Mouse (Mus musculus) urinary bladder, postnatal 4 days (tissue): ENCODE data around the gene Nxf2.
"Not testable (repeated sequence)": the region's sequence is repeated elsewhere in the genome, so short reads cannot be mapped to it uniquely, and the experiment has no call there.

Experiments used
- DNase-seq, 2 experiments: peaks; one replicate each; pipeline ENCODE4 v3.0.0; 2021 to 2022; ENCODE audit warnings: low spot score in 2 of 2

Gene Nxf2

DNA sequence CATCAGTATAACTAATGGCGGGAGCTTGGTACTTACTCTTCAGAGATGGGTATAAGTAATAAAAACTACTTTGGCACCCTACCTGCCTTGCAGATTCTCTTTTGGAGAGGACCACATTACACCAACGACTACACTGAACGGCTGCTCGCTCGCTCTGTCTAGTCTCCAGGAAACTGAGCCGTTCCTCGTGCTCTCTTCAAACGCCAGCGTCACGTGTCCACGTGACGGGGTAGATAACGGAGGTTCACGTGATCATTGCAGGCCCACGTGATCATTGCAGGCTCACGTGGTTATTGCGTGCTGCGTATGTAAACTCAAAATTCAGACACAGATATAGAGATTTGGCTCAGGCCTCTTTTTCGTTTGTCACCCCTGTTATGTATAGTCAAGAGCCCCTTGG lies at the start of gene Nxf2:
Gene Nxf2, minus strand, starts transcription at position 209 of the 400 bp plus-strand sequence.
- no peak for DNase-seq

DNA sequence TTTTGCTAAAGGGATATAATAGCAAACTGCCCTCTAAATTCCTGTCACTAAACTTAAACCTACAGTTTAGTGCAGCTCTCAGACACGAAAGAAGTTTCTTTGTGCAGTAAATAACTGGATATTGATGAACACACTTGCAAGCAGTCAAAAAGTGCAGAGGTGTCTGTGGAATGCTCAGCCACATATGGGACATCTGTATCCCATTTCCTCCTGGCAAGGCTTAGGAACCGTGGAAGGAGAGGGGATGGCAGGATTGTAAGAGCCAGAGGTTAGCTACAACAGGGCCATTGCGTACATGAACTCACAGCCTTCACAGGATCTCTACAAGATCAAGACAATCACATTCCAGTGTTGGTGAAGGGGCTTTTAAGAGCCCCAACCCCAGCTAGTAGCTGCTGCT lies 46.8 kb upstream of the Nxf2 start:
- DNase-seq = no peak

- no peak for DNase-seq
Measured at GRCm38 (mm10) chrX:135009471-135009815, 44.9 kb upstream of the Nxf2 start.

GRCm38 (mm10) chrX:135008720-135009470 lies 44.3 kb upstream of the Nxf2 start, which contains the start of gene Zmat1:
Gene Zmat1 (minus strand): TSS chrX:135009209.
- peak; percentile 84 to 86 for DNase-seq

GRCm38 (mm10) chrX:135008021-135008420 lies 43.5 kb upstream of the Nxf2 start:
- DNase-seq = no peak

- peak; percentile 34 to 62 for DNase-seq
Measured at GRCm38 (mm10) chrX:134963305-134964094, 1.1 kb downstream of the Nxf2 start.

DNA sequence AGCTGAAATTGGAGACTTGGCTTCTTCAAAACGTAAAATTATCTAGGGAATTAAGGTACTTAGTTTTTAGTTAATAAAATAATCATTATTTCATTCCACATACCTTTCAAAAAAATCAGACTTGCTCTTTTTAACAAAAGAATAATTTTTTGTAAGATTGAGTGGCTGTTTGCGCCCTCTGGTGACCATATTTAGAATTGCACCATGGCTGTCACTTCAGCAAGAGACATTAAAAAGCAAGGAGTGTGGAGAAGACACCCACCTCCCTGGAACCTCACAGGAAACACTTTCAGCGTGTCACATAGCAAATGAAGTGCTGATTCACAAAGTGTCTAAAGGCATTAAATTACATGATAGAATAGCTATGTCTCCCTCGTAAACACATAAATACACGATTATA lies 34.2 kb downstream of the Nxf2 start:
- DNase-seq = peak in 1 of 2 experiments; percentile 60

DNA sequence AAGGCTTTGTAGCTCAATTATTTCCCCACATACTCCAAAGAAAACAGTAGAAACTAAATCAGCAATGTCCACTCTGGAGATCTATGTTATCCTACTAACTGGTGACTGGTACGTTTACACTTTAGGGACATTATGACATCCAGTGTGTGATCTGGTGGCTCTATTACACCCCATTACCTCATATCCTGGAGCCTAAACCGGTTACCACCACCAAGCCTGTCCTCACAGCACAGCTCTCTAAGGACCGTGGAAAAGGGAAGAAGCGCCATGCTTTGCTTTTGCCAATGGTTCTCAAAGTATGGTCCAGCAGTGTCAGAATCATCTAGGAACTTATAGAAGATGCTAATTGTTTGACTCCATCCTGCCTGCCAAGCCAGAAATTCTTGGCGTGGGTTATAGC lies 34.6 kb downstream of the Nxf2 start:
- no peak for DNase-seq

- DNase-seq = no peak
Measured at GRCm38 (mm10) chrX:134925058-134925457, 39.5 kb downstream of the Nxf2 start.

DNA sequence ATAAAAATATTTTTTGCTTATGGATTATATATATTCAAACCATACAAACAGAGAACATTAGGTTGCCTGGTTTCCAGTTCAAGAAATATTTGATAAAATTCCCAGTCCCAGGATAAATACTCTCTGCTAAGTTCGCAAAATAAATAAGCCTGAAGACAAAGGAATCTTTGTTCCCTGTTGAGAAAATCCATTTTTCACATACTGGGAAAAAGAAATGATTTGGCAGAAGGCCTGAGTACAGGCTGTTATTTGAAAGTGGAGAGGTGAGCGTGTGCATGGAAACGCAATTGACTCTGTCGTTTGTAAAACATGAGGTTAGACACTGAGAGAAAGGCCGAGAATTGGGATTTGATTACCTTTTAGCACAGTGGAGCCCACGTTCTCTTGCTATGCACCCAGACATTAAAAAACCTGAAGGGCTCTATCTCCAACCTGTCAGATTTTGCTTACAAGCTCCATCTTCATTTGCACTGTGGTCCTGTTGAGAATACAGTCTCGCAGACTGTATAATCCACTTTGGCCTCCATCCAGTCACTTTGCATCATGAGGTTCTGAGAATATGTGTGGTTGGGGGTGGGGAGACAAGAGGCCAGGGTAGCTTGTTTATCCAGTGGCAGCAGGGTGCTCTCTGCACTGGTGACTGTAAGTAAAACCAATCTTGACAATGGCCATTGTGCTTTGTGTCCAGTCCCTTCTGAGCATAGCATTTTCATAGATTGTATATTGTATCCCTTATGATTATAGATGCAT lies 40.7 kb downstream of the Nxf2 start:
- no peak for DNase-seq

- no peak for DNase-seq
Measured at GRCm38 (mm10) chrX:134919220-134919619, 45.3 kb downstream of the Nxf2 start.

- DNase-seq = no peak
Measured at GRCm38 (mm10) chrX:134915745-134916144, 48.8 kb downstream of the Nxf2 start.

DNA sequence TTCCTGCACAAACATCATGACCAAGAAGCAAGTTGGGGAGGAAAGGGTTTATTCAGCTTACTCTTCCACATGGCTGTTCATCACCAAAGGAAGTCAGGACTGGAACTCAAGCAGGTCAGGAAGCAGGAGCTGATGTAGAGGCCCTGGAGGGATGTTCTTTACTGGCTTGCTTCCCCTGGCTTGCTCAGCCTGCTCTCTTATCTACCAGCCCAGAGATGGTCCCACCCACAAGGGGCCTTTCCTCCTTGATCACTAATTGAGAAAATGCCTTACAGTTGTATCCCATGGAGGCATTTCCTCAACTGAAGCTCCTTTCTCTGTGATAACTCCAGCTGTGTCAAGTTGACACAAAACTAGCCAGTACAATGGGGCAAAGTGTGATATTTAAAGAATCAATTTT lies 49.2 kb downstream of the Nxf2 start:
- not testable (repeated sequence) for DNase-seq

GRCm38 (mm10) chrX:134914851-134915250 lies 49.7 kb downstream of the Nxf2 start:
- no peak for DNase-seq

GRCm38 (mm10) chrX:134913234-134913936 lies 51.2 kb downstream of the Nxf2 start:
- DNase-seq = no peak

- no peak for DNase-seq
Measured at GRCm38 (mm10) chrX:134912805-134913204, 51.7 kb downstream of the Nxf2 start.

DNA sequence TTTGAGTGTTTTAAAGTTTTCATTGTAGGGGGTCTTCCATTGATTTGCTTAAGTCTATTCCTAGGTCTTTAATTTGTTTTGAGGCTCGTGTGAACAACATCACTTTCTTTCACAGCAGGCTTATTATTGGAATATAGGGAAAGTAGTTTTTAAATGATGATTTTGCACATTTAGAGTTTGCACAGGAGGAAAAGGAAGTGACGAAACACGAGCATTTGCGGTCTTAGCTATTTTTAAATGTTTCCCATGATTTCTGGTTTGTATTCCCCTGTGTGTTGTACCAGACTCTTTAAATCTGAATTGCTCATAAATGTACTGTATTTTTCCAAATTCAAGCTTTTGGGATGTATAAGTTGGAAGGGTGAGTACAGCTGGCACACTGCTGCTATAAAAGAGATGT lies 54.2 kb downstream of the Nxf2 start:
- no peak for DNase-seq
